Mouse (Mus musculus): ENCODE results near the gene Spen. TPM values are rescaled to one million over a fixed set of nuclear protein-coding genes. Genes with fewer than 3 reads are reported as not detected.
A peak's percentile ranks its signal among the peaks of the same experiment; 100 is the strongest.

The Spen gene
- polyA plus RNA-seq, 1 experiment from 2014 or later, result 12.8 TPM

DNA sequence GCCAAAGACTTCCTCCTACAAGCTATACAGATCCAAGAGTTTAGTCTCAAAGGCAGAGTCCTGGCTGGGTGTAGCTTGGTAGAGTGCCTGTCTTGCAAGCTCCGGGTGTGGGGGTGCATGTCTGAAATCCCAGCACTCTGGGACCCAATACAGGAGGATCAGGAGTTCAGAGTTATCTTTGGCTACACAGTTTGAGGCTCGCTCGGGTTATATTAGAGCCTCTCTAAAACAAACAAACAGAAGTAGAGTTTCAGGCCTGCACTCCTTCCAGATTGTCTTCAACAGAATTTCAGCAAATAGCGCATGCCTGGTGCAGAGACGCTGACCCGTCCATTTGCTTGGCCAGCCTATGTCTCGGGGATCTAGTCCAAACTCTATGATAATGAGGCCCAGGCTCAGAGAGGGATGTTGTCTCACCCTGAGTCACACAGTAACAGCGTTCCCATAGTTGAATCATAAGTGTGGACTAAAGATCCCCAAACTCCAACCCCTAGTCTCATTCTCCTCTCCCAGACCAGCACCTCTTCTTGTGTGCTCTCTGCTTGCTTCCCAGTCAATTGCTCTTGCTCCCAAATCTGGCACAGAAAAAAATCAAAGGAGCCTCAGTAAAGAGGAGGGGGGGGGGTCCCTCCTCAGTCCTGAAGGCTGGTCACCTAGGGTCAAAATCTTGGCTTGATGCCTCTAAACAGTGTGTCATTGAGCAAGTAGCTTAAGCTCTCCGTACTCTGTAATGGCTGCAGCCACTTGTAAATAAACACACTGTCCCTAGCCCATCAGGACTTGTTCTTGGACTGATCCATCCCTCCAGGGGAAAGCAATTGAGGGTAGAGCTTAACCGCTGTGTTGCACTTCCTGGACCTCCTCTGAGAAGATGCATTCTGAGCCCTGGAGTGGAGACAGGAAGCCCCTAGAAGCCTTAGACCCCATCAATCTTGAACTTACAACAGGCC lies 111.3 kb downstream of the Spen start:
- ATAC-seq (replicated peaks; ENCODE audit: low FRiP score, low TSS enrichment, low read depth) (no peak), DNase-seq (ENCODE audit: low spot score) (no peak)
- H3K36me3 ChIP-seq (ENCODE audit: control insufficient read depth, insufficient read depth, low read length), result no peaks in the 10 kb centered on the region
- H3K9me3 ChIP-seq (ENCODE audit: control insufficient read depth, low read length), result no peaks in the 10 kb centered on the region
- H3K4me1 ChIP-seq (replicated peaks; ENCODE audit: control insufficient read depth, insufficient read depth, low read length), result peaks cover 6% of the 10 kb centered on the region
- H3K27ac ChIP-seq (ENCODE audit: low read depth), result peak overlapping the region; percentile 12; the same call in 1 of the 2 replicates
- 64% methylated on average over 10 of the region's 10 CpGs for WGBS
- H3K9ac ChIP-seq (ENCODE audit: low read length), result no peak overlapping the region
- no peak overlapping the region for H3K4me3 ChIP-seq (ENCODE audit: low read depth, low read length)
- no peak overlapping the region; the same call in 1 of the 2 replicates for H3K4me2 ChIP-seq (ENCODE audit: low read length)
- no peaks in the 10 kb centered on the region for H3K27me3 ChIP-seq (replicated peaks; ENCODE audit: control insufficient read depth, insufficient read depth, low read length)

DNA sequence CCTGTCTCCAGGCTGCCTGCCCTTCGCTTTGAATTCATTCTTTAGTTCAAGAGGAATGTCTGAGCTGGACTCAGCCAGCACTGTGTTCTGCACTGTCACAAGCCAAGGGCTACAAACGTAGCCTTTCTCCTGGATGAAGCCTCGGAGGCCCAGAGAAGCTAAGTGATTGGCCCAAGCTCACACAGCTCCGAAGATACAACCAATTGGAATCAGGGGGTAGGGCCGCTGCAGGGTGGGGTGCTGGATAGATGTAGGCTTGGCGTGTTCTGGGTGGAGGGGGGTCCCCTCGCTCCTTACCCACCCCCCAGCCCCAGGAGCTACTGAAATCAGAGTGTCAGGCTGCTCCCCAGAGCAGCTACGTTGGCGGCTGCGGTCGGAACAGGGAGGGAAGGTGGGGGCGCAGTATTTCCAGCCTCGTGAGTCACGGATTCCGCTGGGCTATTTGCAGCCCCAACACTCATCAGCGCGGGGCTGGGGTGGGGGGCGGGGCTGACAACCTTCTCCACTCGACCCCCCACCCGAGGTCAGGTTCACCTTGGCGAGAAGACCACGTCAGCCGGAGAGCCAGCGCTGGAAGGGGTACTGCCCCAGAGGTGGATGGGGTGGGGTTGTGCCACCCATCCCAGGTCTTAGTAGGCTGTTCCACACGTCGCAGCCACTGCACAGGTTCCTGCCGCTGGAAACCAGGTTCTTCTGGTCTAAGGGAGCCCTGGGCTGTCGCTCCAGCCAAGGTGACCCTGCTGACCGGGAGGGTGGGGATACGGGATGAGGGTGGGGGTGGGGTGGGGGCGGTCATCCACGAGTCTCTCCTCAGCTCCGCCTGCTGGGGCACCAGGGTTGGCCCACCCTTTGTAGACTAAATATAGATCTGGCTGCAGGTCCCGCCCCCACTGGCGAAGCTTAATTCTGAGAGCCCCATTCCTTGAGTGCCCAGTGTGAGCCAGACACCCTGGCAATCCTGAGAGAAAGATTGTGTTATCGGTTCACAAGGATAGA lies 112.6 kb downstream of the Spen start:
- WGBS, result 4% methylated on average over 36 of the region's 36 CpGs
- peaks cover 18% of the 10 kb centered on the region for H3K4me1 ChIP-seq (replicated peaks; ENCODE audit: control insufficient read depth, insufficient read depth, low read length)
- peak overlapping the region; percentile 12; the same call in 1 of the 2 replicates for H3K27ac ChIP-seq (ENCODE audit: low read depth)
- no peaks in the 10 kb centered on the region for H3K36me3 ChIP-seq (ENCODE audit: control insufficient read depth, insufficient read depth, low read length)
- H3K4me2 ChIP-seq (ENCODE audit: low read length), result peak overlapping the region; percentile 58
- peak overlapping the region; percentile 29 for H3K9ac ChIP-seq (ENCODE audit: low read length)
- peak; percentile 74 for DNase-seq (ENCODE audit: low spot score)
- H3K27me3 ChIP-seq (replicated peaks; ENCODE audit: control insufficient read depth, insufficient read depth, low read length), result no peaks in the 10 kb centered on the region
- peak overlapping the region; percentile 37 for H3K4me3 ChIP-seq (ENCODE audit: low read depth, low read length)
- H3K9me3 ChIP-seq (ENCODE audit: control insufficient read depth, low read length), result no peaks in the 10 kb centered on the region
- ATAC-seq (replicated peaks; ENCODE audit: low FRiP score, low TSS enrichment, low read depth), result peak; percentile 75

DNA sequence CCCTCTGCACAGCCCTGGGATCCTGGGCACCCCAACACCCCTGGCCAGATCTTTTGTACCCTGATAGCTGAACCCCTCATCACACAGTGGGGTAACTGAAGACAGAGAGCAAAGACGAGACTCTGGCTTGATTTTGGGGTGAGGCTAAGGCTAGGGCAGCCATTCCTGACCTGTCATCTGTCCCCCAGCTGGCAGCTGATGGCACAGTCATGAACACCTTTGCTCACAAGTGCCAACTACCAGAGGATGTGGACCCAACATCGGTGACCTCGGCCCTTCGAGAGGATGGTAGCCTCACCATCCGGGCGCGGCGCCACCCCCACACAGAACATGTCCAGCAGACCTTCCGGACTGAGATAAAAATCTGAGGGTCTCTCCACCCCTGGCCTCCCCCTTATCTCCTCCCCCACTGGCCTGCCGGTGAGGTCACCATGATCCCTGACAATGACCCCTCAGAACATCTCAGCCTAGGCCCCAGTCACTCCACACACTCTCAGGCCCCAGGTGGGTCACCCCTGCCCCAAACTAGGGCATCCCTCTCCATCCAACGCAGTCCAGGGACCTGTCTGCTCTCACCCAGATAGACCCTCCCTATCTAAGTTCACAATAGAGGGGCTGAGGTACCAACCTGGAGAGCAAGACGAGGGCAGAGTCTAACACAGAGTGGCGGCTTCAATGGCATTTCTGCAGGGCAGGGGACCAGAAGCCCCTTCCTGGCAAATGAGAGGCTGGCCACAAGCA lies 114.5 kb downstream of the Spen start:
- H3K36me3 ChIP-seq (ENCODE audit: control insufficient read depth, insufficient read depth, low read length), result no peaks in the 10 kb centered on the region
- 86% methylated on average over 13 of the region's 13 CpGs for WGBS
- H3K4me3 ChIP-seq (ENCODE audit: low read depth, low read length), result no peak overlapping the region
- no peaks in the 10 kb centered on the region for H3K9me3 ChIP-seq (ENCODE audit: control insufficient read depth, low read length)
- H3K27me3 ChIP-seq (replicated peaks; ENCODE audit: control insufficient read depth, insufficient read depth, low read length), result no peaks in the 10 kb centered on the region
- ATAC-seq (replicated peaks; ENCODE audit: low FRiP score, low TSS enrichment, low read depth) (no peak), DNase-seq (ENCODE audit: low spot score) (no peak)
- no peak overlapping the region for H3K27ac ChIP-seq (ENCODE audit: low read depth)
- no peak overlapping the region for H3K9ac ChIP-seq (ENCODE audit: low read length)
- peaks cover 21% of the 10 kb centered on the region for H3K4me1 ChIP-seq (replicated peaks; ENCODE audit: control insufficient read depth, insufficient read depth, low read length)
- H3K4me2 ChIP-seq (ENCODE audit: low read length), result no peak overlapping the region

DNA sequence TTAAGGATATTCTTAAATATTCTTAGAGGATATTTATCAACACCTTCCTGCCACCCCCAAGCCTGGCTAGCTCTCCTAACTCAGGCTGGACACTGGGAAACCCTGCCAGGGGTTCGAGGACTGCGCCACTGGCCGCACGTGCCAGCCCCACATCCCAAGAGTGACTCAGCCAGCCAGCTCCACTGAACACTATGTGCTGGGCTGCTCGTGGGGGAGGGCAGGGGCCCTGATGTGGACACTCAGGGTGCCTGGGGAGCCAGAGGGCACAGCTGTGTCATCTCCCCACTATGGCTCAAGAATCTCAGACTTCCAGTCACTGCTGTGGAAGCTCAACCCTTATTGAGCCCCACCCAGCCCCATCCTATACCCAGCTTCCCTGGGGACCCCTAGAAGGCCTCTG lies 115.1 kb downstream of the Spen start:
- no peak for DNase-seq (ENCODE audit: low spot score)
- Histone ChIP-seq H3K4me1 (replicated peaks; ENCODE audit: control insufficient read depth, insufficient read depth, low read length) (peaks cover 21% of the 10 kb centered on the region), H3K9me3 (ENCODE audit: control insufficient read depth, low read length) (no peaks in the 10 kb centered on the region), H3K4me2 (ENCODE audit: low read length) (no peak overlapping the region), H3K36me3 (ENCODE audit: control insufficient read depth, insufficient read depth, low read length) (no peaks in the 10 kb centered on the region), H3K9ac (ENCODE audit: low read length) (no peak overlapping the region), H3K27ac (ENCODE audit: low read depth) (no peak overlapping the region), H3K4me3 (ENCODE audit: low read depth, low read length) (no peak overlapping the region), H3K27me3 (replicated peaks; ENCODE audit: control insufficient read depth, insufficient read depth, low read length) (no peaks in the 10 kb centered on the region)
- ATAC-seq (replicated peaks; ENCODE audit: low FRiP score, low TSS enrichment, low read depth), result no peak
- WGBS, result 83% methylated on average over 5 of the region's 5 CpGs

DNA sequence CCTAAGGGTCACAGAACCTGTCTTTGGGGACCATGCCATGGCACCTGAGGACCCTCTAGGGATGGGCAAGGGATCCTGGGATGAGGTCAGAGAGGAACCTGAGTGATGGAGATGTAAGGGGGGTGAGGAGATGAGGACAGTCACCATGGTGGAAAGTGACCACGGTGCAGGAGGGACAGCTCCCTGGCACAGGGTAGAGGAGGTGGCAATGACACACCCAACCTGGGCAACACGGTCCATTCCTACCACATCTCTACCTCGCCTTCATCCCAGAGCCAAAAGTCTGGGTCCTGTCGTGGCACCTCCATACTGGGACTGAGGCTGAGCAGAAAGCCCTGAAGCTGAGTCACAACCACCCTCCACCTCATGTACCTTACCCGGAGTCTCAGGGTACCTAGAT lies 115.6 kb downstream of the Spen start:
- DNase-seq (ENCODE audit: low spot score) (no peak), ATAC-seq (replicated peaks; ENCODE audit: low FRiP score, low TSS enrichment, low read depth) (no peak)
- H3K4me2 ChIP-seq (ENCODE audit: low read length), result no peak overlapping the region; the same call in 1 of the 2 replicates
- H3K9me3 ChIP-seq (ENCODE audit: control insufficient read depth, low read length), result no peaks in the 10 kb centered on the region
- no peak overlapping the region for H3K4me3 ChIP-seq (ENCODE audit: low read depth, low read length)
- H3K4me1 ChIP-seq (replicated peaks; ENCODE audit: control insufficient read depth, insufficient read depth, low read length), result peaks cover 21% of the 10 kb centered on the region
- H3K27me3 ChIP-seq (replicated peaks; ENCODE audit: control insufficient read depth, insufficient read depth, low read length), result no peaks in the 10 kb centered on the region
- H3K9ac ChIP-seq (ENCODE audit: low read length), result no peak overlapping the region
- H3K36me3 ChIP-seq (ENCODE audit: control insufficient read depth, insufficient read depth, low read length), result no peaks in the 10 kb centered on the region
- no peak overlapping the region for H3K27ac ChIP-seq (ENCODE audit: low read depth)
- 81% methylated on average over 5 of the region's 5 CpGs for WGBS

DNA sequence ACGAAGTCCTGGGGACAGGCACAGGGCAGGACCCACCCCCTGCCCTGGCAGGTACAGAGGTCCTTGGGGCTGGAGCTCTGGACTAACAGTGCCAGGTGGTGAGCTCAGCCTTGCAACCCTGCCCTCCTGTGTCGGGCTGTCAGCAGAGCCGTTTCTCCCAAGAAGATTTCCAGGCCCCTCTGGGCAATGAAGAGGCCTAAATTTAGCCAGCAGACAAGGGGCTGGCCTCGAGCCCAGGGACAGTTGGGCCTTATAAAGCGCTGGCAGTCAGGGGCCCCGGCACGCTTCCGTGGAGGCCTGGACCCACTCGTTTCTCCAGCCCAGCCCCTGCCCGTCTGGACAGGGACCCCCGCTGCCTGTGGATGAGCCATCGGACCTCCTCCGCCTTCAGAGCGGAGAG lies 117.0 kb downstream of the Spen start:
- H3K4me3 ChIP-seq (ENCODE audit: low read depth, low read length), result no peak overlapping the region
- H3K27ac ChIP-seq (ENCODE audit: low read depth), result peak overlapping the region; percentile 48
- H3K36me3 ChIP-seq (ENCODE audit: control insufficient read depth, insufficient read depth, low read length), result no peaks in the 10 kb centered on the region
- ATAC-seq (replicated peaks; ENCODE audit: low FRiP score, low TSS enrichment, low read depth), result no peak; the same call in 1 of the 2 replicates
- peak overlapping the region; percentile 43 for H3K4me2 ChIP-seq (ENCODE audit: low read length)
- no peaks in the 10 kb centered on the region for H3K9me3 ChIP-seq (ENCODE audit: control insufficient read depth, low read length)
- DNase-seq (ENCODE audit: low spot score), result no peak
- H3K27me3 ChIP-seq (replicated peaks; ENCODE audit: control insufficient read depth, insufficient read depth, low read length), result no peaks in the 10 kb centered on the region
- peaks cover 21% of the 10 kb centered on the region for H3K4me1 ChIP-seq (replicated peaks; ENCODE audit: control insufficient read depth, insufficient read depth, low read length)
- H3K9ac ChIP-seq (ENCODE audit: low read length), result peak overlapping the region; percentile 17
- 38% methylated on average over 14 of the region's 14 CpGs for WGBS

DNA sequence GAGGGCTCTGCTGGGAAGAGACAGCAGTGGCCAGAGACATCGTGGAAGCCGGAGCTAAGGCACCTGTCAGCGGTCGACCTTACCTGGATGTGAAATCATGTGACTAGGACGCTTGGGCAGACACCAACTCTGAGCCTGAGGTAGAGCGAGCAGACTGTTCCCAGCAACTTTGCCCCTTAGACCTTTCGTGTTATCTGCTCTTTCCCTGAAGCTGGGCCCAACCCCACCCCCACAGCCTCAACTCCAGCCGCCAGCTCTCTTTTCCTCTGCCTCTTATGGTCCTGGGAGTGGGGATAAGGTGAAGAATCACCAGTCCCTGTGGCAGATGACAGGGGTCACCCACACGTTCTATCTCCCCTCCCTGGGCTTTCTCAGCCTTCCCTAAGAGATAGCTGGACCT lies 117.5 kb downstream of the Spen start:
- H3K4me3 ChIP-seq (ENCODE audit: low read depth, low read length), result no peak overlapping the region
- H3K4me2 ChIP-seq (ENCODE audit: low read length), result 0 out of 2 replicates have a peak overlapping the region, but pooled peaks have one; percentile 43
- ATAC-seq (replicated peaks; ENCODE audit: low FRiP score, low TSS enrichment, low read depth) (no peak), DNase-seq (ENCODE audit: low spot score) (no peak)
- H3K27me3 ChIP-seq (replicated peaks; ENCODE audit: control insufficient read depth, insufficient read depth, low read length), result no peaks in the 10 kb centered on the region
- 36% methylated on average over 9 of the region's 9 CpGs for WGBS
- no peak overlapping the region; the same call in 1 of the 2 replicates for H3K9ac ChIP-seq (ENCODE audit: low read length)
- no peaks in the 10 kb centered on the region for H3K36me3 ChIP-seq (ENCODE audit: control insufficient read depth, insufficient read depth, low read length)
- peak overlapping the region; percentile 48 for H3K27ac ChIP-seq (ENCODE audit: low read depth)
- H3K4me1 ChIP-seq (replicated peaks; ENCODE audit: control insufficient read depth, insufficient read depth, low read length), result peaks cover 17% of the 10 kb centered on the region
- no peaks in the 10 kb centered on the region for H3K9me3 ChIP-seq (ENCODE audit: control insufficient read depth, low read length)

All from intestine, embryonic 14.5 days (tissue).